Mouse (Mus musculus) heart, embryonic 10.5 days (tissue): ENCODE results near the gene Kcna2. TPM values are rescaled to one million over a fixed set of nuclear protein-coding genes. Genes with fewer than 3 reads are reported as not detected.

Source experiments
- polyA plus RNA-seq: library from polyadenylated mRNA; unstranded; fragments of >200 nt; fragmentation: Nextera tagmentation; extraction: Ambion mirVana; gene quantifications from 2 replicates; pipeline ENCODE4 v1.2.1, GENCODE M21; 2016

Gene Kcna2
- polyA plus RNA-seq, 1 experiment from 2014 or later: not detected

Other genes with a start within 250 kb of the Kcna2 start
- gene Kcna3, start 65.0 kb upstream of the Kcna2 start, polyA plus RNA-seq: 0.91 and 2.8 TPM in 2 replicates
- not detected in 2 replicates for gene Kcna10, start 81.9 kb downstream of the Kcna2 start, polyA plus RNA-seq
- not detected in 2 replicates for gene Cym, start 120.6 kb downstream of the Kcna2 start, polyA plus RNA-seq
- not detected in 2 replicates for gene A630076J17Rik, start 129.5 kb downstream of the Kcna2 start, polyA plus RNA-seq
- gene Prok1, start 138.6 kb downstream of the Kcna2 start, polyA plus RNA-seq: not detected in 2 replicates
- gene Lamtor5, start 177.7 kb downstream of the Kcna2 start, polyA plus RNA-seq: 157 and 163 TPM in 2 replicates
- 1.5 and 1.7 TPM in 2 replicates for gene Slc16a4, start 190.1 kb downstream of the Kcna2 start, polyA plus RNA-seq
- gene Rbm15, start 232.5 kb downstream of the Kcna2 start, polyA plus RNA-seq: 11.8 and 13.3 TPM in 2 replicates